Mouse (Mus musculus) testis, postnatal 14 days (tissue): ENCODE results near the gene Mindy1.

ENCODE experiments used
- DNase-seq: peaks from one replicate; pipeline ENCODE4 v3.0.0; 2021; ENCODE audit warnings: low spot score

The Mindy1 gene

GRCm38 (mm10) chr3:95281216-95282126 lies at the start of gene Mindy1, which contains the start of gene Prune1:
Gene Mindy1 (plus strand): TSS chr3:95281345.
Gene Prune1 (minus strand): TSS chr3:95282076.
- peak; percentile 99 for DNase-seq

DNA sequence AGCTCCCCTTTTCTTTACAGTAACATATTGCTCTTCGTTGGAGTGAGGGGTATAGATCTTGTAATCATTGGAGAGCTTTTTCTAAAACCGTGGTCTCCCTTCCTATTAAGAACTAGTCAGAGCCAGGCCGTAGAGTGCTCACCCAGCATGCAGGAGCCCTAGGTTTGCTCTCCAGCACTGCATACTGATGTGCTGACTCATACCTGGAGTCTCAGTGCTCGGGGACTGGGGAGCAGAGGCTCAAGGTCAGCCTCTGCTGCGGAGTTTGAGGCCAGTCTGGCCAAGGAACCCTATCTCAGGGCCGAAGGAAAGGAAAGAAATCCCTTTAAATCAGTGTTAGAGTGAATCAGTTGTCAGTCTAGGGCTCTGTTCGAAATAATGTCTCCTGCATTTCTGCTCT lies 48.4 kb upstream of the Mindy1 start:
- DNase-seq: no peak

DNA sequence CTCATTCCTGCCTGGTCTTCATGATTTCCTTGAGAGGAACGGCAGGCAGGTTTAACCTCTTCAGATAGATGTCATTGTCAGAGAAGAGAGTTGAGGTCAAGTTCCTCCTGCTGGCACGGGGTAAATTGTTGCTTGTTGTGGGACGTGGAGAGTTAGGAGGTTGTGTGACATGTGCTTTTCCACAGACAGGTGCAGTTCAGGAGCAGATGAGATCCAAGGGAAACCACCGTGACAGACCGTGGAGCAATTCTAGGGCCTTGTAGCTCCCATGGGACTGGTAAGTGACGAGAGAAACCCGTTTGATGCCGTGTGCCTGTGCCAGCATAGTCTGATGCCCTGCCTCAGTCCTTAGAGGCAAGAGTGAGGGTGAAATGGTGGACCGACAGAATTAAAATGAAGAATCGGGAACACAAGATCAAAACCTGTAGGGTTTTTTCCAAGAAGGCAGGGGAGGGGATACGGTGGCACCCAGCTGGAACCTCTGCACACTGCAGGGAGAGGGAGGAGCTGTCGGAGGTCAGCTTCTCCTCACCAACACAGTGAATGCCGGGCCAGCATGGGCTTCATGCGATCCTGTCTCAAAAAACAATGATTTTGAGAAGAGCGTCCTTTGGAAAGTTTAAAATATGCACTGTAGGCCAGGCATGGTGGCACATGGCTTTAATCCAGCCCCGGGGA lies 47.7 kb upstream of the Mindy1 start:
- no peak for DNase-seq

- no peak for DNase-seq
Observed at GRCm38 (mm10) chr3:95235386-95236301, 45.5 kb upstream of the Mindy1 start.

DNA sequence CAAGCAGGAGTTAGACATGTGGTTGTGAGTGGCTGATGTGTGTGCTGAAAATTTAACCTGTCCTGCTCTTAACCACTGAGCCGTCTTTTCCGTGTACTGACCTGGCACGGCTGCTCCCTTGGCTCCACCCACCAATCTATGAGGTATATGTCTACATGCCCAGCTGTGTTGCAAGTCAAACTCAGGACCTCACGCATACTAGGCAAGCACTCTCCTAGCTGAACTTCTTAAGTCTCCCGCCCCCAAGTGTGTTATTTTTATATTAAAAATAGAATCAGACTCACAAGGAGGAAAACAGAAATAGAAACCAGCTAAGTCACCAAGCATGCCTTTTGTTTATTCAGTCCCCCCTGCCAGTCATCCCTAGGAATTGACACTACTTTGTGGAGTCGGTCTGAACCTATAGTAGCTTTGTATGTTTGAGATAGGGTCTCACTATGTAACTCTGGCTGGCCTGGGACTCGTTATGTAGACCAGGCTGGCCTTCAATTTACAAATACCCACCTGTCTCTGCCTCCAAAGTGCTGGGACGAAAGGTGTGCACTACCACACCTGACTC lies 43.5 kb upstream of the Mindy1 start:
- no peak for DNase-seq

GRCm38 (mm10) chr3:95239022-95239421 lies 42.1 kb upstream of the Mindy1 start:
- no peak for DNase-seq

GRCm38 (mm10) chr3:95239971-95240370 lies 41.2 kb upstream of the Mindy1 start:
- DNase-seq: no peak

DNA sequence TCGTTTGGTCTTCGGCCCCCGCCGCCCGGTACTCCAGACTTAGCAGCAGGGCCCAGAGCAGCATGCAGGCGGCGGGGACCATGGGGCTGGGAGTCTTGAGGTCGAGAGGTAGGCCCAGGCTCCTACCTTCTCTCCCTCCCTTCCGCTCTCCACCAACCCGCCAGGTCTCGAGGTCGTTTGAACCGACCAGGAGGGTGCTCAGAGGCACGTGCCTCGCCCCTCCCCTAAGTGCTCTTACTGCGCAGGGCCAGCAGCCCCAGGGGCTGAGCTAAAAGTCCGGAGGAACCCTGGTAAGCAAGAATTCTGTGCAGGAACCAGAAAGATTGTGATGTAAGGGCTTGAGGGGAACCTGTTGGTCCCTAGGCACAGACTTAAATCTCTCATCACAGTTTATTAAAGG lies 40.2 kb upstream of the Mindy1 start:
- DNase-seq: peak; percentile 39

DNA sequence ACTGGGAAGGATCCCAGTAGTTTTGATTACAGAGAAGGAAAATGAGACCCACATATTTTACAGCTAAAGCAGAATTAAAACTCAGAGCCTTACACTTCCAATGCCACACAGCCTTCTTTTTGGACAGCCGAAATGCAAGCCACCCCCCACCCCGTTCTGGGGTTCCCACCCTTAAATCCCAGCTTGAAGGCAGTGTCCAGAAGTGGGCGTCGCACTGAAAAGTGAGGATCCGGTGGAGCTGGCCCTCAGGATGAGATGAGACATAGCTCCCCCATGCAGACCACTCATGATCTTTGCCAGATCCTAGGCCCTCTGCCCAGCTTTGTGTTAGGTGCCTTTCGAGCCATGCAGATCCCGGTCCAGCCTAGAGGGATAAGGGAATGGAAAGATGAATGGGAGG lies 39.6 kb upstream of the Mindy1 start, which contains the start of gene Gm128:
TSS of gene Gm128 (minus strand) at position 101 of the 400 bp plus-strand sequence.
- no peak for DNase-seq

DNA sequence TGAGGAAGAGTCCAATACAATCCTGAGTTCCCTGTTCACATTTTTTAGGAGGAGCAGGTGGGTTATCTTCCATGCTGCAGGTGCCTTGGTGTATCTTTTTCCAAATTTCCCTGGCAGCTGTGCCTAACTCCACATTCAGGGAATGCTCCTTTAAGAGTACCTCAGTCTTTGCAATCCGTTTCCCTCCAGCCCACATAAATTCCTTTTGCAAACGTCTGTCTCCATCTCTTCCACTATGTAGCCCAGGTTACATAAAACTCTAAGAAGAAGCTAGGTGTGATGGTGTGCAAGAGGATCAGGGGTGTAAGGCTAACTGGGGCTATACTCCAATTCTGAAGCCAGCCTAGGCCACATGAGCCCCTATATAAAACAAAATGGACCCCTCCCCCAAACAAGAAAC lies 38.1 kb upstream of the Mindy1 start:
- no peak for DNase-seq

DNA sequence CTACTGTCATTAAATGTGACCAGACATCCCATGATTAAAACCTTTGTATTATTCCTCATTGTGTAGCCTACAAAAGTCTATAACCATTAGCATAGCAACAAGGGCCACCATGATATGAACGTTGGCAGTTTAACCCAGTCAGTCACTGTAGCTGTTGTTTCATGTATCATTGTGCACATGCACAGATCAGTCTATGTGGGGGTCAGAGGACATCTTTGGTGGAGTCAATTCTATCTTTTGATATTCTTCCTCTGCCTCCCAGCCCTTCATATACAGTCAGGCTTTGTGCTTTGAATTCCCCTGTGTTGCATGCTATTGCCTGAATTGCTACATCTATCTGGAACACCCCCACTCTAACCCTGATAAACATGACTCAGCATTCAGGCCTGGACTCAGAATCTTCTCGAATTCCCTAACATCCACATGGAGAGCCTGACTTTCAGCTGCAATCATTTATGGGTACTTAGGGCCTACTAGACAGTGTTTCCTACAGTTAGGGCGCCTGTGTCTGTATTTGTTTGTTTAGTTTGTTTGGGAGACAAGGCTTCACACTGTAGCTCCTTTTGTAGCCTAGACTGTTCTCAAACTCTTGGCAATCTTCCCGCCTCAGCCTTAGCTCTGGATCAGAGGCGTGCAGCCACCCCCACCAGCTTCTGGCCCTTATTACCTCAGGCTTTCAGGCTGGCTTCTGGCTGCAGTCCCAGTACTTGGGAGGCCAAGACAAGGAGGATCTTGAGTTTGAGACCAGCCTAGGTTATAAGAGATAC lies 34.5 kb upstream of the Mindy1 start:
- peak; percentile 85 for DNase-seq

DNA sequence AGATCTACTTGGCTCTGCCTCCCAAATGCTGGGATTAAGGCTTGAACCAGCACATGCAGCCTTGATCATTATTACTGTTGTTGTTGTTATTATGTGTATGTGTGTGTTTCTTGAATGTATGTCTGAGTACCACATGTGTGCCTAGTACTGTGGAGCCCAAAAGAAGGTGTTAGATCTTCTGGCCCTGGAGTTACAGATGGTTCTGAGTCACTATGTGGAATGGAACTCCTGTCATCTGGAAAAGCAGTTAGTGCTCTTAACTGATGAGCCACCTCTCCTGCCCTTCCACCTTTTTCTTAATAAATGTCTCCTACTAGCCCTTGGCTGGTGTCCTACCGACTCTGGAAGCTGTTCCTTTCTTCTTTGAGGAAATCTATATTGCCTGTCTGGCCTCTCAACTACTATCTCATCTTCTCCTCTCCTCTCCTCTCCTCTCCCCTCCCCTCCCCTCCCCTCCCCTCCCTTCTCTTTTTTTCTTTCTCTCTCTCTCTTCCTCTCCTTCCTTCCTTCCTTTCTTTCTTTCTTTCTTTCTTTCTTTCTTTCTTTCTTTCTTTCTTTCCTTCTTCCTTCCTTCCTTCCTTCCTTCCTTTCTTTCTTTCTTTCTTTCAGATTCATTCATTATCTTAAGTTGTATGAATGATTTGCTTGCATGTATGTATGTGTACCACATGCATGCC lies 33.3 kb upstream of the Mindy1 start:
- no peak for DNase-seq

DNA sequence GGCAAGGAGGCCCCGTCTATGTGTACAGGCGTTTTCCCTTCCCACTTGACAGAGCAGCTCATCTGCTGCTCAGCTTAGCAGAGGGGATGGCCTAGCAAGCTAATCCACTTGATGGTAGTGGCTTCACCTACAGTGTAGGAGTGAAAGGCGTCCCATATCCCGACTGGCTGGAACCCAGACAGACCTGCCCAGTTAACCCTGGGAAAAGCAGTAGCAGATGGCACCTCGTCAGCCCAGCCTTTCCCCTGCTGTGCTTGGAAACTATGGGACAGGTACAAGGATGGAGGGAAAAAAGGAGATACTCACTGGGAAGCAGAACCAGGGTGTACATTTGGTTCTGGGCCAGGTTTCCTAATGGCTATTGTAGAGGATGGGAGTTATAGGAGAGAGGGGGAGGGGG lies 30.8 kb upstream of the Mindy1 start:
- no peak for DNase-seq

GRCm38 (mm10) chr3:95250783-95251424 lies 30.2 kb upstream of the Mindy1 start, which contains the start of gene Bnipl:
Gene Bnipl (minus strand): TSS chr3:95251193.
- no peak for DNase-seq

GRCm38 (mm10) chr3:95256931-95257330 lies 24.2 kb upstream of the Mindy1 start:
- DNase-seq: no peak

DNA sequence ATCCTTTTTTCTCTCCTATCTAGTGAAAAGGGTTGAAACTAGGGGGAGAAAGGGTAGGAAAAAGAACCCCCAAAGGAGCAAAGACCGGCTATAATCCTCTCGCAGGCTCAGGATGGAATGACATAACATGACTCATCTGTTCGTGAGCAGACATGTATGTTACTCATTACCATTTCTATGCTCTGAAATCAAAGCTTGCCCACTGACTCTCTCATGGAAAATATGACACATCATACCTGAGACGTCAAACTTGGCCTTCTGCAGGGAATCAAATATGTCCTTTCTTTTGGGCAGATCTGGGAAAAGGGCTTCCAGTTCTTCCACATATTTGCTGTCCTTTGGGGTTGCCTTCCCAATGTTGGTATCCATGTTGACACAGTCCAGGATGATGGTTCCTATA lies 19.2 kb upstream of the Mindy1 start:
- no peak for DNase-seq

DNA sequence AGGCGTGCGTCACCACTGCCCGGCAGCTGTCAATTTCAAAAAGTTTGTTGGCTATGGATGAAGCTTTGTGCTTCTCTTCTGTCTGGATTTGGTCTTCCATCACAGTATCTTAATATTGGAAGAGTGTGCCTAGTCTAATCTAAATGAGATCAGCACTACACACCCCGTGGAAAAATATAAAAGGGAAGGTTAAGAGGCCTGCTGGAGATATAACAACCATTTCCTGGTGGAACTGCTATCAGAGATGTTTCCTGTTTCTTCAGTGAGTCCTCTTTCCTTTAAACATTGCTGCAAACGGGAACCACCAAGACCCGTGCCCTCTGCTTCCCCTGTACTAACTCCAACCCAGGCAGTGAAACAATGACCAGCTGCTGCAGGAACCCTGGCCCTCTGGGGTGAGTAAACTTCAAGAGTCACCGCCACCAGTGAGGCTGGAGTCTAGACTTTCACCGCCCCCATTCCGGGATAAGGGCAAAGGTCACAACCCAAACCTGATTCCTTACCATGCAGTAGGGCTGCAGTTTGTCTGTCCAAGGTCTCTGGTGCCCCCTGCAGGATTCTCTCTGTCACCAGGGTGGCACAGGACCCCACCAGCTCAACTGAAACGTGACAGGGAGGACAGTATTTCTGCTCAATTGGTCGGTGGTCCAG lies 17.9 kb upstream of the Mindy1 start:
- DNase-seq: no peak

GRCm38 (mm10) chr3:95264724-95265123 lies 16.4 kb upstream of the Mindy1 start:
- DNase-seq: no peak

DNA sequence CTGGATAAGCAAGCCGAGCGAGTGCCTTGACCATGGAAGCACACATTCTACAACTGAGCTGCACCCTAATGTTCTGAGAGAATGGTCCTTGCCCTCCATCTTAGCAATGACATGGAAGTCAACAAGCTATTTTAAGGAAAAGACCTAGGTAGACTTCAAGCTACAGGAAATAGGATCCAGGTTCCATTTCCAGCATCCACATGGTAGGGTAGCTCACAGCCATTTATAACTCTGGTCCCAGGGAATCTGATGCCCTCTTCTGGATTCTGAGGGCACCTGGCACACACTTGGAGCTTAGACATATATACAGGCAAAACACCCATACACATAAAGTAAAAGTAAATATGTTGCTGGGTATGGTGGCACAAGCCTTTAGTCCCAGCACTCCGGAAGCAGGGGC lies 15.1 kb upstream of the Mindy1 start:
- no peak for DNase-seq
